Mouse (Mus musculus): ENCODE data around the gene Mef2c.

Mef2c gene

DNA sequence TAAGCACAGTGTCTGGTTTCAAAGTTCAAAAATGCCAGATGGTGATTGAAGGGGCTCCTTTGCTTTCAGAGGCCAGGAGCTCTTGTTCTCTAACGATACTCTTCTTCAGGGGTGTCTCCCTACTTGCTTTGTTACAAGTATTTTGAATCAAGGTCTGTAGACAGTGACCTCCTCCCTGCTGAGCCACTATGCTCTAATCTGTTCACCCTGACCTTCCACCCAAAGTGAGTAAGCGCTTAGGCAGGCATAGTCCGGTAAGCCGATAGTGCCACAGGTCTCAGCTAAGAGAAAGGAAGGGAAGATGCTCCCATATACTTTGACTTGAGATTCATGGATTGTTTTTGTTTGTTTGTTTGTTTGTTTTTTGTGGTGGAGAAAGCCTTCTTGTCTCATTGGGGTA is 69.5 kb downstream of the Mef2c start:
- no peak for DNase-seq (ENCODE audit: low spot score in 2 of 2)

DNA sequence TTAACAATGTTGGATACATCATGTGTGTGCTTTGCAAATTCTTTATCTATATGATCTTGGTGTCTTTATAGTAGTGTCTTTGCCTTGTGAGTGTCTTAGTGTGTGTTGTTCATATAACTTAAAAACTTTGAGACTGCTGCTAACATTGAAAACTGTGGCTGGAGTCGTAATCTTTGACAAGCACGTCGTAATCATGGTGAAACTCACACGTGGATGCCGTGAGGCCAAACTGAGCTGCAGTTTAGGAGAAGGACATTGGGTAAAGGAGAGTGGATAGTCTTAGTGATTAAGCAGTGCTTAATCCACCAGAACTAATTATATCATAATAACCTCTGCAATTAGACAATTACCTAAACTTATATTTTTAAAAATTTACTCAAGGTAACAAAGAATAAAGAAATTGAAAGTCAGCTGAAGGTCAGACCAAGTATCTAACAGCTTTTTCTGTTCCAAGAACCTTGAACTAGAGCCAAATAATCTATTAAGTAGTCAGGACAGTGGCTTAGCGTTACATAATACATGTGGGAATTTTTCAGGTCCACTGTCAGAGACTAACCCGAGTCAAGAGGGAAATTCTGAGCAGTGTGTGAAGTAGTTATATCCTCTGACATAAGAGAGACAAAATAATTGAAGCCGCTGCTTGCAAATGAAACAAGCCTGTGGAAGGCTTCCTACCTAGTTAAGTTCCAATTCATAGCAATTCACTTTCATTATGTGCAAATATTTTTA is 70.2 kb downstream of the Mef2c start:
- no peak for DNase-seq (ENCODE audit: low spot score in 2 of 2)

DNA sequence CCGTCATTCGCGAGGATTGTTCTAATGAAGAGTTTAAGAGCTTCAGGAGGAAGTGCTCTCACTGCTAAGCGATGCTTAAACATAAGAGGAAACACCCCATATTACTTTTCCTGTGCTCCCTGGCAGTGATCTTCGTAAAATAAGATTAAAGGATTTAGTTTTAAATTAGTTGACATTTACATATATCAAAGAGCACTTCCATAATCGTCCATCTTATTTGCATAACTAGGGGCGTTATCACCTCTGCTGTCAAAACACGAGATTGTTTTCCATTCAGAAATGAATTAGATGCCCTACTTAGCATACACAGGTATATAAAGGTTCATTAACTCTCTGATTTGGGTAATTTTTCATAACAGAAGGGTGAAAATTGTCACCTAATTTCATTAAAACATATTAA is 71.0 kb downstream of the Mef2c start:
- no peak for DNase-seq (ENCODE audit: low spot score in 2 of 2)

DNA sequence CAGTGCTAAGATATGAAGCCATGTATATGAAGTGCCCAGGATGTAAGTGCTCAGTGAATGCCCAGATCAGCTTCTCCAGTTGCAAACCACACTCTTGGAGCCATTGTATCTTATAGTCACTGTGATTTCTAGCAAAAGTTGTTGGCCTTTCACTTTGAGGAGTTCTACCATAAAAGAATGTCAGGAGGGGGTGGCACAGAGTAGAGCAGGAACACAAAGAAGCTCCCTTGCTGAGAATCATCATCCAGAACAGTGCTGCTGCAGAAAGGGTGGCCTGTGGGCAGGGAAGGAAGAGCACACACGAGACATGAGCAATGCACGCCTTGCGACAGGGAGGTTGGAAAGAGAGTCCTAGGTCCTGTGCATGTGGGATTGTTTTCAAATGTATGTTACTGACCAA is 75.6 kb downstream of the Mef2c start:
- DNase-seq (ENCODE audit: low spot score in 2 of 2): no peak

DNA sequence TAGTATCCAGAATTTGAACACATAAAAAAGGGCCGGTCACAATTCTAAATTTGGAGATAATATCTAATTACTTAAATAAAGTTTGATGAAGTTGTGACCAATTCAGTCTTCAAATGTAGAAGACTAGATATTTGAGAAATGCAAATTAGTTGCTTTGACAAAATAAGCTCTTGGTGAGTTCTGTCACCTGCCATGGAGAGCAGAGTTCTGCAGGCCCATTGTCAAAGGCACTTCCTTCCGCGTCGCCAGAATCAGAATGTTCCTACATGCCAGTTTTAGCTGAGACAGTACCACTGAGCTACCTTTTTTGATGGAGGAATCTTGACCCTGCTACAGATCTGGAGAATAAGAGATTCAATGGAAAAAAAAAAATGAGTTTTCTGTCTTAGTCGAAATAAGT is 77.0 kb downstream of the Mef2c start:
- DNase-seq (ENCODE audit: low spot score in 2 of 2): no peak

DNA sequence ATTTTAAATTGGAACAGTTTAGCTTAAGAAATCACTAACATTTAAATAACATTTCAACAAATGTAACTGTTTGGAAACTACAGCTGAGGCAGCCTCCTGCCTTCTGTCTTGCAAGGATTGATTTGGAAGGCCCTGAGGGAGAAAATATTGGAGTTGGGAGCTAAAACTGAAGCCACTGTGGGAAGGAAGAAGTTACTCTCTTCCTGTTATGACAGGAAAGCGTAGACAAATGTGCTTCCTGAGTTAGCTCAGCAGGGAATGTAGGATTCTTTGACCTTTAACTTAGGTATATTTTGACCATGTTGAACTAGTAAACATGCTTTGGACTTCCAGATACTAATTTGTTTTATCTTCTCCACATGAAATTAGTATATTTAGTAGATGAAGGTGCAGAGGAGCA is 78.7 kb downstream of the Mef2c start:
- no peak for DNase-seq (ENCODE audit: low spot score in 2 of 2)

DNA sequence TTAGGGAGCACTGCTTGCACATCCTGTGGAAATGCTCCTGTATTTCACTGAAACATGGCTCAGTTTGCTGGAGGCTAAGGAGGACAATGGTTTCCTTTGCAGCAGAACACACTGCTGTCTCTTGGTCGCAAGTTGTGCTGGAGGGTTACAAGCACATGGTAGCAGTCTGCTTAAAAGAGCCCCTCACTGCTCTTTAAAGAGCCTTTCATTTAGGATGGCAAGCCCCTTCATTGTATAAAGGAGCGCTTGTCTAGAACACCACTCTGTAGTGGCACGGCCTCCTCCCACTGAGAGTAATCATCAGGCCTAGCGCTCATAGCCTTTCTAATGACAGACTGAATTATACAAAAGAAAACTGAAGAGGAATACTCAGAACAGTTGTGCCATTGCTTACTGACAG is 80.0 kb downstream of the Mef2c start:
- no peak for DNase-seq (ENCODE audit: low spot score in 2 of 2)

DNA sequence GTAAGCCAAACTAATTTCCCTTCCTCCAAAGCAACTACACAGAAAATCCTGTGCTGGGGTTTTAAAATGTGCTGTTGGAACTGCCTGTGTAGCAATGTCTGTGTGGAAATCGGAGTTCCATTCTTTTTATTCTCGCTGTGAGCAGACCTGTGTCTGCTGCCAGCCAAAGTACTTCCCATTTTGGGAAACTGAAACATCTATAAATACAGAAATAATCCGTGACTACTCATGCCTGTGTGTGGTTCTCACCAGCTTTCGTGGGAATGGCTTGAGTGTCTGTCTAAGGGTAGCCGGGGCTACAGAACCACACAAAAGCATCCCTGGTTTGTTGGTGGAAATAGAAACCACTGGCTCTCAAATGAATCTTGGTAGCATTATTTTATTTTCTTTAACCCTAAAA is 81.5 kb downstream of the Mef2c start:
- no peak for DNase-seq (ENCODE audit: low spot score in 2 of 2)

DNA sequence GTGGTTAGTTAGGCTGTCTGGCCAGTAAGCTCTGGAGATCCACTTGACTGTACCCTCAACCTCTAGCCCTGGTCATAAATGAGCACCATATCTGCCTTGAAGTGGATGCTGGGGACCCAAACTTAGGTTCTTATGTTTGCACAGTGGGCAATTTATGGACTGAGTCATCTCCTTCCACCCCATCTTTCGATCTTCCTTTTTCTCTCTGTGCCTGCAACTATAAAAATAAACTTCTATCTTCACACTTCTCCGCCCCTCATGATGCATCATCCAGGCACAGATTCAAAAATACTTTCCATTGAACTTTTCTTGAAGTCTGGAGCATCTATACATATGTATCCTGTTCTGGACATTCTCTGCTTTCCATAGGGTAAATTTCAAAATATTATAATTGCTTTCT is 84.4 kb downstream of the Mef2c start:
- DNase-seq (ENCODE audit: low spot score in 2 of 2): no peak

DNA sequence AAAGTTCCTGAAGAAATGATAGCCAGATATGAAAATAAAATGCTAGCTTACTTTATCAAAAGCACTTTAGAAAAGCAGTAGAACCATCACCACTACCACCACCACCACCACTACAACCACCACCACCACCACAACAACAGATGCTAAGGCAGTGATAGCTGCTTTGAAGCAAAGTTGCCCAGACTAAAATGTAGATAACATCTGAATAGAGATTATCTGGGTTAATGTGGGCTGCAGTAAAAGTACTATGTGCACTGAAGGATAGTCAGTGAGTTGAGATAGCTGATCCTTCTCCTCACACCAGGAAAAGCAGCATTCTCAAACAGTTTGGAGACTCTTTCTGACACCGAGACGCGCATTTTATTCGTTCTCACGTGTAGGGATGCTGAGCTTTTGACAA is 87.1 kb downstream of the Mef2c start:
- DNase-seq (ENCODE audit: low spot score in 2 of 2): no peak

DNA sequence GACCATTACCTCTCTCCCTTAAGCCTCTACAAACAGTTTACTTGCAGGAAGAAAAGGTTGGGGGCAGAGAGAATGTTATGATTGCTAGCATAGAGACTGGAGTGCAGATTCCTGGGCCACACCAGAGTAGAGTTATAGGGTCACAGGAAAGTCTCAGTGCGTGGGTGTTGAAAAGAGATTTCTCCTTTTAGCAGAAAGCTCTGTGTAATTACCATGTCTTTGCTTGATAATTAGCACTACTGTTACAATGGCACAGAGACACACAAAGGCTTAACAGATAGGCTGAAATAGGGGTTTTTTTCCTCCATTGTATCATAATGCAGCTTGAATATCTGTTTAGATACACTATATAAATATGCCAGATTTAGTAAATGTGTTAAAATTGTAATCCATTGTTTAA is 91.6 kb downstream of the Mef2c start:
- DNase-seq (ENCODE audit: low spot score in 2 of 2): no peak

DNA sequence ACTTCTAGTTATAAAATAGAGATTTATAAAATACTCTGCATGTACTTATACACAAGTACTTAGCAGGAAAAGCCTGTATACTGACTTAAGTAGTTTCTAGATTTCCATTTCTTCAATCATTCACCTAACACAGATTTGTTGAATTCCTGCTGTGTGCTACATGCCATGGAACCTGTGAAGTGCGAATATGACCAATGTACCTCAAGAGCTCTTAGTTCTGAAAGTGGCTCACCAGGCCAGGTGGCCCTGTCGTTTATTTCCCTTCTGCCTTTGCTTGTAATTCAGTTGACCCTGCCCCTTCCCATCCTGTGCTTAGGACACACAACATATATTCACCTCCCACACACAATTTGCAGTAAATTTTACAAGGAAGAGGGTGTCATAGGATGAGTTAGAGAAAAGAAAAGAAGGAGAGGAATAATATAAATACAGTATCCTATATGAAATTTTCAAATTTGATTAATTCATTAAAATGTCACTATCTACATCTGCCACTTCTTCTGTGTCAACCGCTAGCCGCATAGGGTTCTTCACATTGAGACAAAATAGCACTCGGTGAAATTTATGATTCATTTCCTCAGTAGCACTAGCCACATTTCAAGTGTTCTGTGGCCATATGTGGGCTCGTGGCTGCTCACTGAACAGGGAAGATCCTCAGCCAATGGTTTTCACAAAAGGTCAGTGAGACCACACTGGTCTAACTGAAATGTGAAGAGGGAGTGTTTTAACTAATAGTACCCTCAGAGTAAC is 93.3 kb downstream of the Mef2c start:
- DNase-seq (ENCODE audit: low spot score in 2 of 2): no peak

DNA sequence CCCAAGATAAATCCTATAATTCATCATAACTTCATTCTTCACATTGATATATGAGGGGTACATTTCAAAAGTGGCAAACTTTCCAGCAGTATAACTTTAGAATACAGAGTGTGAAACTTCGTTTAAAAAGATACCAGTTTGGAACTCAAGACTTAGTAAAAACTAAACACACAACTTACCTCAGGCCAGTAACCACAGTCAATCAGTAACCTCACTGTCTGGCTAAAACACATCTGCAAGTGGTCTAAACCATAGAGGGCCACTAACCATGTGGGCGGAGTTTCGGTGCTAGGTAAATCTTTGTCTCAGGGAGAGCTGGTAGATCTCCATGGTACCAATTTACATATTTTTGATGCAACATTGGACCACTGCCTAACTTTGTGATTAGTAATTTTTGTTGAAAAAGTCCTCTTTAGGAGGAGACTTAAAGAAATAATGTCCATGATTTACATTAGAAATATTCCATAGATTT is 93.9 kb downstream of the Mef2c start:
- DNase-seq (ENCODE audit: low spot score in 2 of 2): no peak

DNA sequence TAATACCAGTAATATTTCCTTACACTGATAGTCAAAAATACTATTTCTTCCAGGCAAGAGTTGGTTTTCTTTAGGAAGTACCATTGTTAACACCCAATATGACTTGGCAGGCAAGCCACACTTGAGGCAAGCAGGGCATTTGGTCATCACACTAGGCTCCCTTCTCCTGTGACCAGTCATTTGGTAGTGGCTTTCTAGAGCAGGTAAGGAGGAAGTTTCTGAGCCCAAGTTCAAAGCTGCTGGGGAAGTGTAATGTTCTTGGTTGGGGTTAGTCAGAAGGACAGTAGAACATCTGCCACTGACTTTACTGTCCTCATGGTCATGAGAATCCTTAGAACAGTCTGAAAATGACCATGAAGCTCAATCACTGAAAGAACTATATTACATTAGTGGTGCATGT is 96.5 kb downstream of the Mef2c start:
- DNase-seq (ENCODE audit: low spot score in 2 of 2): no peak

DNA sequence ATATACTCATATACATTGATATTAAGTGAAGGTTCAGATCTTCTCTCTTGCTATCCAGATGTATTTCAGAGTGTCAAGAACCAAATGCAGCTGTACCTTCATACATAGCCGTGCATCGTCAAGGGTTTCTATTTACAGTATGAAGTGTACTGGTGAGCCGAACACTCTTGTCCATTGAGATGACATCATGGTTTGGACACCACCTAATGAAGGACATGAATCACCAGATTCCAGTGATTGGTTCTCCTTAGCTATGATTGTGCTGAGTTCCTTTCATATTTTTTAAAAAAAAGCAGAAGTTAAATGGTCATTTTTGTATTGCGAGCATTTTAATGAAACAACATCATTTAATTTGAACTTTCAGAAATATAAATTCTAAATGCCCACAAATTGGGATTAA is 97.9 kb downstream of the Mef2c start:
- DNase-seq (ENCODE audit: low spot score in 2 of 2): no peak

DNA sequence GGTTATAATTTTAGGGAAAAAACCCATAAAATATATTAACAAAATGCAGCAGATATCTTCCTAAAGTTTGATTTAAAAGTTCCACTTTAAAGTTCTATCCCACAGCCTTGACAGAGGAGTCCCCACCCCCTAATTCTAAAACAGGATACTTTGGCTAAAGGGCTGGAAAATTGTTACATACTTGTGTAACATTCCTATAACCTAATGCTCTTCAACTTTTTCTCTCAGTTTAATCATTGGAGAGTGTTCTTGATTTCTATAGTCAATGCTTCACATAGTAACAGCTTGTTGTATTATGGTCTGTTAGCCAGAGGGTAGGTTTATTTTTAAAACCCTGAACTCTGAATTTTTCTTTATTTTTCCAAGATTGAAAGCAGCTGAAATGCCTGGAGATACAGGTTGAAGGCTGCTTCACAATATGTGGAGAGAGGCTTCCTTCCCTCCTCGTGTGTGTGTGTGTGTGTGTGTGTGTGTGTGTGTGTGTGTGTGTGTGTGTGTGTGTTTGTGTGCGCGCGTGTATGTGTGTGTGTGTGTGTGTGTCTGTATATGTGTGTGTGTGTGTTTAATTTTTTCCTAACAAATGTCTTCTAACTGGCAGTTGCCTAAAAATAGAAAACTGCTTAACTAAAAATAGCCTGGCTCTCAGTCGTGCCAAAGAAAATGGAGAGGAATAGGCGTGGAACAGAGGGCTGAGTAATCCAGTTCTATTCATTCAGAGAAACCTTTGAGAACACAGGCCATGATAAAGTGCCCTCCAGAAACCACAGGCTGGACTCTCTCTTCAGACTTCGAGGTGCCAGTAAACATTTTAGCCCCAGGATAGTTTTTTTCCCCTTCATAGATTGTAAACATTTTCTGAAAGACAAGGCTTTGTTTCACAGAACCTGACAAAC is 99.8 kb downstream of the Mef2c start:
- no peak for DNase-seq (ENCODE audit: low spot score in 2 of 2)

DNA sequence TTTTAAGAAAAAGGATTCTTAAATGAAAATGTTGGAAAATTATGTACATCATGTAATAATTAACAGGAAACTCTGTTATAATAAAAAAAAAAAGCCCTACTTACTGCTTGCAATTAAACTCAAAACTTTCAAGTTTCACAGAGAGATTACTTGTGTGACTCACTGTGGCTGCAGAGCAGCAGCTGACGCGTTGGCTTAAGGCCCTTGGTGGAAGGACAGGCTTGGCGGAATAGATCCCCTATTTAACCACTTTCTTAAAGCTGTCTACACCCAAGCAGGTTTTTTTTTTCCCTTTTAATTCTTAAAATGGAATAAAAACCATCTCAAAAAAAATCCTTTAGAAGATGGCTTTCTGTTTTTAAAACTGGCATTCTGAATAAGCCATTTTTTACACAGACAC is 100.5 kb downstream of the Mef2c start:
- DNase-seq (ENCODE audit: low spot score in 2 of 2): no peak

DNA sequence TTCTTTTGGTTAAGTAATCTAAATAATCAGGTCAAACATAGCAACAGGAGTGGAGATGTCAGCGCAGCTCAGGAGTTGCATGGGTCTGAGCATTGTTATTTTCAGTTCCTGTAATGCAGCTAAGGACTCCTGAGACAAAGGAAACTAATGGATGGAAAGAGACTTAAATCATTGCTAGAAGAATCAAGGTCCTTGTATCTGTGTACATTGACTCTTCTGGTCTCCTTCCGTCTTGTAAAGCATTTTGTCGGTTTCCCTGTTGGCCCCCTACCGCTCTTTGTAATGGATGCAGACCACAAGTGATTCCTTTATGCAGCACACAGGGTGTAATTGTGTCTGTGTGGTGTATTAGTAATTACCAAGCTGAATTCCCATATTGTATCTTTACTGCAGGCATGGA is 101.0 kb downstream of the Mef2c start:
- DNase-seq (ENCODE audit: low spot score in 2 of 2): no peak

DNA sequence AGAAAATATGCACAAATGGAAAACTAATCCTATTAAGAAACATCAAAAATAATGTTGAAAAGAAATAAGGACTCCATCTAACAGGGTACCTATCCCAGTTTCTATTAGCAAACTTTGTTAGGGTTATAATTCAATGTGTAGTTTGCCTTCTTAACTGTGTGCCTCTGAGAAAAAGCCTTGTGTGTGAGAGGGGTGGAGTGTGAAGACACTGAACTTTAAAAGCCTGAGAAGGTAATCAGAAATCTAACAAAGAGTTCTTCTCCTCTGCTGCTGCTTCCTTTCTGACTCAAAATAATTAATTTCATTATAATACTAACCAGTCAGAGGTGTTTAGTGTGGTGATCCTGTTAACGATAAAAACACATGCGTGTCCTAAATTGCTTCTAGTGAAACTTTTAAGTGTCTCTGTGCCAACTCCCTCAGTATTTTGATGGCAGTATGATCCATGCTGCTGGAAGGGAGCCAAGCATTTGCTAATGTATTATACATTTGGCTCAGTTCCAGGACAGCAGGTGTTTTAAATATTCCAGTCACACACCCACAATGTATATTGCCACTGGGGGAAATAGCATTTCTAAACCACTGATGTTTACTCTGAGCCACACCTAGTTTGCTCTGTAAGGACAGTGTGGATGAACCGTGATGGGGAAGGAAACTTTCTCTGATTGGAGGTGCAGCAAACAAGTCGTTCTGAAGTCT is 104.2 kb downstream of the Mef2c start:
- no peak for DNase-seq (ENCODE audit: low spot score in 2 of 2)

DNA sequence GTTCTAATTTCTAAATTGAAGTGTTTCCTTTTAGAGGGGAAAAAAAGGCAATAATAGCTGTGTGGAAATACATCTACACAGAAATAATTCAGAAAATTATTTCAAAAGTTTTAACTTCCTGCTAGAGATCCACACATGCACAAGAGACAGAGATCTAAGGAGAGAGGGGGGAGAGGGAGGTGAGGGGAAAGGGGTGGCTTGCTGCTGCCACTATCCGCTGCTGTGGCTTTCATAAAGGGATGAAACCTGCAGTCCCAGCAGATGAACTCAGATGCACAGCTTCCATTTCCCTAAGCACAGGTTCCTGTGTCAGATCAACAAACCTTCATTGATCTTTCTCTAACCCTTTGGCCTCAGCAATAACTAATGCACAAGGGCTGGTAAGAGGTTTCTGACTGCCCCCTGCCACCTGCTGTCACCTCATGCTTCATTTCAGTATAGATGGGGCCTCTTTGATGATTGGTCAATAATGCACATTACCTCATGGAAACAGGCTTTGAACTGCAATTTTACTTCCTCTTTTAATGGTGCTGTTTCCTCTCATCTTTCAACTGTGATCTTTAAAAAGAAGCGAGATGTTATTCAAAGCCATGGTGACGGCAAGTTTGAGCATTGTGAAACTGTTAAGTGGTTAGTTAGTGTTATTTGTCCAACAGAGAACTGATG is 105.2 kb downstream of the Mef2c start:
- DNase-seq (ENCODE audit: low spot score in 2 of 2): peak in 1 of 2 experiments; percentile 42

DNA sequence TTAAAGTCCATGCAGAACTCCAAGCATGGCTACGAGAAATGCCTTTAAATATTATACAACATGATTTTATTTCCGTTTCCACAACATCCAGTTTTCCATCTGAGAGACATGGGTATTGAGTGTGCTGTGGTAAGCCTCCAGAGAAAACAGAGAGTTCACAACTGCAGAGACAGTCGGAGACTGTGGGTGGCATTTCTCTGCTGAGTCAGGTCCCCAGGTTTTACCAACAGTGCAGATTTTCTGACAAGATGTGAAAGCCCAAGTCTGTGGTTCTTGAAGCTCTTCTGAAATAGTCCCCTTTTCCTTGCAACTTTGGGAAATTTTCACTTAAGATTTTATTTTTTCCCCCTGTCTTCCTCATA is 105.7 kb downstream of the Mef2c start:
- DNase-seq (ENCODE audit: low spot score in 2 of 2): no peak

All from spleen, postnatal 10 days (tissue).